Mouse (Mus musculus) small intestine, adult 2 months (tissue): Measurements from ENCODE around the gene Olfr374.

Source experiments
- CTCF ChIP-seq: fragments of 200-500 bp; IDR thresholded peaks from 2 replicates; pipeline ENCODE4 v1.5.1; 2012; ENCODE audit warnings: low read depth, mild to moderate bottlenecking, control low read depth, inconsistent platforms, low read length, moderate library complexity, mixed read lengths; ENCODE audit not compliant: insufficient replicate concordance, insufficient read length; ENCODE audit errors: extremely low read depth
- POLR2A ChIP-seq: fragments of 200-500 bp; IDR thresholded peaks from 2 replicates; pipeline ENCODE4 v1.6.1; 2012; ENCODE audit warnings: low read depth, mild to moderate bottlenecking, control low read depth, inconsistent platforms, low read length, moderate library complexity

- no peak for TF ChIP-seq CTCF
- no peak for TF ChIP-seq POLR2A
Measured at GRCm38 (mm10) chr8:72127834-72128233, 21.0 kb downstream of the Olfr374 start.
